Mouse (Mus musculus) mature B cell (primary cell): ENCODE data around the gene Atg2a.

Experiments used
- in situ Hi-C: fragments of 300-500 bp; cut with MboI; formaldehyde crosslinking; loops from 2 replicates; pipeline ENCODE4 v1.14.3; 2019

Gene Atg2a

DNA sequence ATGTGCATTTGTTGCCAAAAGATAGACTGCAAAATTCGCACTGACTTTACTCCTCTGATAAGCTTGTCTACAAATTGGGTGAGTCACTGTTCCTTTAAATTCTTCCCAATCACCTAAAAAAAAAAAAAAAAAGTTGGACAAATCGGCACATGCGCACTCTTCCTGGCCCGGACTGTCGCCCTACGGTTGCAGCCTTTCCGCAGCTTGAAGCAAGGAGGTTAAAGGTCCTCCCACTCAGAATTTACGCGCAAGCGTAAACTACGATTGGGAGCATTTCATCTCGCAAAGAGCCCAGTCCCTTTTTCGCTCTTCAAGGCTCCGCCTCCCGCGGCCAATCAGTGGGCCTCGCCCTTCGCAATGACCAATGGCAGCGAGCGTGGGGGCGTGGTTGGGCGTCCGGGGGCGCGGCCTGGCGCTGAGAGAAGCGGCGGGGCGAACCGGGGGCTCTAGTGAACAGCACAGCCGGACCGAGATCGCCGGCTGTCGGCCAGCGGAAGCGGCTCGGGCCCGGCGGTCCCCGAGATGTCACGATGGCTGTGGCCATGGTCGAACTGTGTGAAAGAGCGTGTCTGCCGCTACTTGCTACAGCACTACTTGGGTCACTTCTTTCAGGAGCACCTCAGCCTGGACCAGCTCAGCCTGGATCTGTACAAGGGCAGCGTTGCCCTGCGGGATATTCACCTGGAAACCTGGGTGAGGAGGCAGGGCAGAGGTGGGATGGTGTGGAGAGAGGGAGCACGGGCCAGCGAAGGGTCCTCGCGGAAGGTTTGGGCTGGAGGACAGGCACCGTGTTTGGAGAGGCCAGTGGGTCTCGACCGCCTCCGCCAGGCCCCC lies at the start of gene Atg2a:
Gene Atg2a (plus strand): TSS at position 395 of the 834 bp plus-strand sequence.
- in situ Hi-C loops: no loop called here

DNA sequence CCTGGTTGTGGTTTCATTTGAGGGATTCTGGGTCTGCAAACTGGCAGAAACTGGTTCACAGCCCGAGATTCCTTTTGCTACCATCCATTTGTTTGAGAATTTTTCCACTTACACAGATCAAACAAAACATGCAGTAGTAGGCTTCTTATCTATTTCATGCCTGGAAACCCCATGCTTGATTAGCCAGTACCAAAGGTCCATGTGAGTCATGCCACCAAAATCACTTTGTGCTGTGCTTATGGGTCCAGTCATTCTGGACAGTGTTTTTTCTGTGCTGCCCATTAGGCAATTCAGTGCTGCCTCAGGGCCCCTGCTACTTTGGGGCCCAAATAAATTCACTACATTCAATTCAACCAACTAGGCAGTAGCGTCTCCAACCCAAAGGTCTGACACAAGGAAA lies 37.2 kb upstream of the Atg2a start:
- in situ Hi-C loops: no loop called here

DNA sequence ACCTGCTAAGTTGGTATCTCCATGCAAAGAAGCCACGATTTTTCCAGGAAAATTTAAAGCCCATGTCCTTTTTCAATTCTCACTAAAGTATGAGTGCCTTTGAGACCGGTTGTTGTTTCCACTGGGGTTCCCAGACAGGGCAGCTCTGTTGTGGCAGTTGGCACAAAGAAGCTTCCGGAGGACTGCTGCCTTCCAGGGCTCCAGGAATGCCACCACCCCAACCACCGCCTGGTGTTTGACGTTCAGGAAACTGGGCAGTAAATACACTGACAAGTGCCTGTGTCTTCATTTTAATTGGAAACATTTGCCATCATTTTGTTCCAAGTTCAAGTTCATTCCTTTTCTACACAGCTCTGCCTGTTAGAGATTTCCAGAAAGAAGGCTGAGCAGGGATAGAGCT lies 34.8 kb upstream of the Atg2a start:
- in situ Hi-C loops: no loop called here

DNA sequence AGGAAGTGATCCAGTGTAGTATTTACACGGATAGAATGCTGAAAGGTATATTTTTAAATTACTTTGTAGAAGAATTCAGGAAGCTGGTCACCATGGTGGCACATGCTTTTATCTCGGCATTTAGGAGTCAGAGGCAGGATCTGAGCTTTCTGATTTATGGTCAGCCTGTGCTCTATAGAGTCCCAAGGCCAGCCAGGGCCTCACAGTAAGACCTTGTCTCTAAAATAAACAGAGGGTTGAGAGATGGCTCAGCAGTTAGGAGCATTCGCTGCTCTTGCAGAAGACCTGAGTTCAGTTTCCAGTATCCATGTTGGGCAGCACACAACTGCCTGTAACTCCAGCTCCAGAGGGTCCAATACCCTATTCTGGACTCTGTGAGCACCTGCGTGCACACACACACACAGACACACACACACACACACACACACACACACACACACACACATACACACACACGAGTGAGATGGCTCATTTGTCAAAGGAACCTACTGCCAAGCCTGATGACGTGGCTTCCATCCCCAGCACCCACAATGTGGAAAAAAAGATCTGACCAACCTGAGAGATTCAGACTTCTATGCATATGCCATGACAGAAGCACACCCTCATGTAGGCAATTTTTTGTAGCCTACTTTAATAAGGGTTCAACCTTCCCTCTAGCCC lies 25.3 kb upstream of the Atg2a start:
- in situ Hi-C loops: no loop called here

DNA sequence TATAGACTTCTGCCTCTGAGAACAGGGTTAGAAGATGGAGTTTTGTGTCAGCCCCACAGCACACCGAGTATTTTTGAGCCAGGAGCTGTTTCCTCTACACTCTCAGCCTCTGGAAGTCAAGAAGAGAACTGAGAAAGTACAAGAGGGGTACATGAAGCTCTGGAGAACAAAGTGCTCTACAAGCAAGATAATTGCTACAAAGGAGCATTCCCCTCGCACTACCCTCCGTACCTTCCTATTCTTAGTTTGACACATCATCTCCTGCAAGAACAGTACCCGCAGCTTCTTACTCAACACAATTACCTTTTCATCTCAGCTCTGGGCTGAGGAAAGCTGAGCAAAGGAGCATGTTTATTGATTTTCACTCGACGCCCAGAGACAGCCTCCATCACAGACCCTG lies 22.9 kb upstream of the Atg2a start:
- in situ Hi-C loops: no loop called here

DNA sequence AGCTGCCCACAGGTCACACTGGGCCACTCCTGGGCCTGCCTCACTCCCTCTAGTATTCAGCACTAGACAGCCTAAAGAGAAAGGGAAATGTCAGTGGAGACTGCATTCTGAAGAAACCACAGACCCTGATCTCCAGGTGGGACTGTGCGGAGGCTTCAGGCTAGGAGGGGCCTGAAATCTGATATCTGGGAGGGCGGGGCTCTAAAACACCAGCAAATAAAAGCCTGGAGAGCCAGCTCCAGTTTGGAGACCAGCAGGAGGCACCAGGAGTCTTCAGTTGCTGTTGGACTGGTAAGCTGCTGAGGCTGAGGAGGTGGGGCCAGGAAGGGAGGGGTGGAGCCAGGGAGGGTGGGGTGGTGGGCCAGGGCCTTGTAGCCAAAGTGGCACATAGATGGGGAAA lies 15.3 kb upstream of the Atg2a start, which contains the start of gene Gpha2:
Gene Gpha2 (plus strand): TSS at position 246 of the 400 bp plus-strand sequence.
- in situ Hi-C loops: no loop called here

DNA sequence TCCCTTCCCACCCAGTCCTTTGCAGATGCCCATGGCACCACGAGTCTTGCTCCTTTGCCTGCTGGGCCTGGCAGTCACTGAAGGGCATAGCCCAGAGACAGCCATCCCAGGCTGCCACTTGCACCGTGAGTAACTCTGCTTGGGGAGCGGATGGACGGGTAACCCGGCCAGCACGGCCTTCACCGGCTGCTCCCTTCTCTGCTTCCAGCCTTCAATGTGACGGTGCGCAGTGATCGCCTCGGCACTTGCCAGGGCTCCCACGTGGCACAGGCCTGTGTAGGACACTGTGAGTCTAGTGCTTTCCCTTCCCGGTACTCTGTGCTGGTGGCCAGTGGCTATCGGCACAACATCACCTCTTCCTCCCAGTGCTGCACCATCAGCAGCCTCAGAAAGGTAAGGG lies 14.7 kb upstream of the Atg2a start:
- in situ Hi-C loops: no loop called here

DNA sequence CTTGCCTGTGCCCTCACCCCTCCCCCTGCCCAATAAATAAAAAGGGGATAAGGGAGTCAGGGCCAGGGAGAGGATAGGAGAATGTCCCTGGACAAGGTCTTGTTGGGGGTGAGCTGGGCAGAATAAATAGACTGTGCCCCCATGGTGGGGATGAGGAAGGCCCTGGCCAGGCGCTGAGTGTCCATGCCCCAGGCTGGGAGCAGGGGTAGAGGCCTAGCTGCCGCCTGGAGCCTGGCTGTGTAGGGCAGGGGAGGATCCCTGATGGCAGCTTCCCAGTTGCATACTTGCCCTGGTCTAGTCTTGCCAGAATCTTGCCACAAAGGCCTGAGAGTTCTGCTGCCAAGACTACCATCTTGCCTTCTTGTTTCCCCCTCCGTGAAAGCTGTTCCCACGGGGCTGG lies 13.6 kb upstream of the Atg2a start:
- in situ Hi-C loops: no loop called here

DNA sequence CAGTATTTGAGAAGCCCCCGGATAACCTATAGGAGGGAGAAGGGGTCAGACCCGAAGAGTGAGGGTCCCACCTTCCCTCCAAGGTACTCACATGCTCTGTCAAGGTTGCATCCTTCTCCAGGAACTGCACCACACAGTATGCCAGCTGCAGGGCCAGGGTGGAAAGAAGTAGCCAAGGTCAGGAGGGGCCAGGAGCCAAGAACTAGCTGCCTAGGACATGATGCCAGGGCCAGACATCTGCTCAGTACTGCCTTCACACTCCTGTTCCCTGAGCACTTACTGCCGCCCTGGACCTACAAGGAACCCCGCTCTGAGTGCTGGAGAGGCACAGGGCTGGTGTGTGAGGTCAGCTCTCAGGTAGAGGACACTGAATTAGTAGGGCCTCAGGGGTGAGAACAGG lies 11.1 kb upstream of the Atg2a start:
- in situ Hi-C loops: no loop called here

DNA sequence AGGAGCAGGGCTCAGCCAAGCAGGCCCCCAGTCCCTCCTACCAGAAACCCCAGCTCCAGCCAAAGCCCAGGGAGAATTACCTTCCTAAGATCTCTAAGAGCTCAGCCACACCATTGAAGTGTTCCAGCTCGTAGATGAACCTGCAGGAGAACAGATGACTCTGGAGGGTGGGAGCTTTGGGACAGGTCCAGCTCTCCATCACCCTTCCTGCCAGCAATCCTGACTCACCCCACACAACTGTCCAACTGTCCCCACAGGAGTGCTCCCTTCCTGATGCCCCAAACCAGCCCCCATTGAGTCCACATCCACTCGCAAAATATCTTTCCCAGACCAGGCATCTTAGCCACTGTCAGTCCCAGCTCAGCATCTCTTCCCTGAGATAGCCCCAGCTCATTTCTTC lies 10.4 kb upstream of the Atg2a start:
- in situ Hi-C loops: no loop called here

DNA sequence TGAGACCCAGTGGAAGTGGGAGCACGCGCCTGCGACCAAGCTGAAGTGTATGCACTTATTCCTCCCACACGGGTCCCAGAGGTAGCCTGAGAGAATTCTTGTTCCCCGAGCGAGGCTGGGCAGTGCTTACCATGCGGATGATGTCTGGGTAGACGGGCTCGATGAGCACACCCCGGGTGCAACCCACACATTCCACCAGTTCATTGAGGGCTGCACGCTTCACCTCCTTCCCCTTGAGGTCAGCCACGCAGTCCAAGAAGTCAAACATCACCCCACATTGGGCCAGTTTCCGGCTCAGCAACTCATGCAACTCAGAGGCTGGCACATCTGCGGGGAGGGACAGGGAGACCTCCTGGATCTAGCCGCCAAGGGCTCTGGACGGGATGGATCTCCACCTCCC lies 7.8 kb upstream of the Atg2a start:
- in situ Hi-C loops: no loop called here

DNA sequence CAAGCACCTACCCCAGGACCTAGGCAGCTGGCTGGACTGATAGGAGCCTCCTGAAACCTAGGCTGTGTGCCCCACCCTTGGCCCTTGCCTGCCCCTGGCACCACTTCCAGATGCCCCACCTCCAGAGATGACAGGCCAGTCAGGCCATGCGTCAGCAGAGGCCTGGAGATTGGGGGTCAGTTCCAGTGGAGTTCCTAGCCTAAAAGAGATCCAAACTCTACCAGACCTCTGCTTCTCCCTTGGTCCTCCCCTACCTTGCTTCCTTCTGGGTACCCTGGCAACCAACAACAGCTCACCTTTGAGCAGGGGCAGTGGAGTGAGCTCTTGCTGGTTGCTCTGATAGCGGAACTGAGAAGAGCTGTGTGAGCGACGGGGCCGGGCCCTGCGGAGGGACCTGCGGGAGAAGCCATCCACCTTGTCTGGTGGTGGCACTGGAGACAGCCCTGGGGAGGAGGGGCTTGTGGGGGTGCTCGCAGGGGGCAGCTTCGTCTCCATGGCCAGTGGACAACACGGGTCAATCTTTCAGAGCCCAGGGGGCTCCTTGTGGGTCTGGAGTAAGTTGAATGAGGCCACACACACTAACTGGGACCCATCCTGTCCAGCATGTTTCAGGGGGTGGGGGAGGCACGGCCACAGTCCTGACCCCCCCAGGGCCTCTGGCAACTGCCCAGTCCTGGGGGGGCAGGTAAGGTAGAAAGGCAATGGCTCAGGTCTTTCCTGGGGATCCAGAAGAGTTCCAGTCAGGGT lies 7.0 kb upstream of the Atg2a start:
- in situ Hi-C loops: no loop called here

DNA sequence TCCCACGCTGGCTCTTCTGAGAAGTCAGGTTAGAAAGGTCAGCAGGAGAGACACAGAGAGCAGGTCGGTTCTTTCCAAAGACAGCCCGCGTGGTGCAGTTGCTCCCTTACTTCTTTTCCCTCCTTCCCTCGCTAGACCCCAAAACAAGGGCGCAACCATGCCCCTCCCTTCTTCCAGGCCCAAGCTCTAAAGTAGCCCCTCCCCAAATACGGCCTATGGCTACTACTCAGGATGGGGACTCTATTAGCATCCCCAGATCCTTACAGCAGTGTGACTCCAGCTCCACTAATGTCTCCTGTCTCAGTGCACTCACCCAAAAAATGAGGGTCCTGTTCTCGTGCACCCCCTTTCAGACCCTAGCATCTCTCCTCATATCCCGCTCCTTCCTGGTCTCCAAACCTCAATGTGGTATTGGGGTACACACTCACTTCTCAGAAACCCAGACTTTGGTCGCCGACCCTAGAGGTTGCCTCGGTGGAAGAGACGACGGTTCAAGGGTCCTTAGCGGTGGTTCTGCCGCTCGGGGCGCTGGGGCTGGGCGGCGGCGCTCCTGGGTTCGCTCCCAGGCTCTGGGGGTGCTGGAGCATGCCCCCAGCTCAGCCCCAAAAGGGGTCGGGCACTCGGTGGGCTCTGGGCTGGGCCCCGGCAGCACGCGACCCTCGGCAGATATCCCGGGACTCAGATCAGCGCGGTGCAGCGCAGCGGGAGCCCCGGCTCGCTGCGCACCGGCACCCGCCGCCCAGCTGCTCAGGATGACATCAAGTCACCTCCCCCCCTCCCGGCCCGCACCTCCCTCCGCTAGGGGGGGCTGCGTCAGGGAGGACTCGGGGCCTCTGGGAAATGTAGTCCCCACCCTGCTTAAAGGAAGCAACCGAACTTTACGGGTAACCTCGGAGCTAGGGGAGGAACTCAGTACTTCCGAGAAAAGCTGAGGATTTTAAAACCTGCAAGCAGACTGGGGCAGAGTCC lies 6.1 kb upstream of the Atg2a start, which contains the start of gene Ppp2r5b:
Gene Ppp2r5b (minus strand): TSS at position 789 of the 969 bp plus-strand sequence.
- in situ Hi-C loops: no loop called here

DNA sequence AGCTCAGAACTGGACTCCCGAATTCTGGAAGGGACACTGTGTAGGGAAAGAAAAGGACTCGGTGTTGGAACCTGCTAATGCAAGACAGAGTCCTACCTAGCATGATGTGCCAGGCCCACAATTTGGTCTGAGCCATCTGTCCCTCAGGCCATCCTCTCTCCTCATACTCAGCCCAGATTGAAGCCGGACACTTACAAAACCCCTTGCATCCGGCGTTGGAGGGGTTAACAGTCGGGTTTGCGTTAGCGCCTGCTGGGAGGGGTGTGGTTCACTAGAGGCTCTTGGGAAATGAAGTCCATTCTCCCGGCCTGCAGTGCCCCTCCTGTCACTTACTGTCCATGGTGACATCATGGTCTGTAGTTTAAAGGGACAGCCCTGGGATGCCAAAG lies 5.4 kb upstream of the Atg2a start:
- in situ Hi-C loops: no loop called here

DNA sequence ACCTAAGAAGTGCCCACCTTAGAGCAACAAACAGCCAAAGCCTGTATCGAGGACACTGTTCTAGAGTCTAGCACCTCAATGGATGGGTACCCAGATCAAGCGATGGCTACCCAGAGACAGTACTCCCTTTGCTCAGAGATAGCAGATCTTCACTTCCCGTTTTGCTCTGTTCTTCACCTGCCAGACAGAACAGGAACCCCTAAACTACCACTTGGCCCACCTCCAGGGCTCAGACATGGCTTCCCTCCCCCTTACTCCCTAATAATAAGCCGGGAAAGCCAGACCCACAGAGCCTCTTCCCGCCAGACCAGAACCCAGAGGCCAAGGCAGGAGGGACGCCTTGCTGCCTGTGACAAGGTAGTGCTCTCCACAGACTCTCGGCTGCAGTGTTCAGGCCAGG lies 4.6 kb upstream of the Atg2a start:
- in situ Hi-C loops: no loop called here

DNA sequence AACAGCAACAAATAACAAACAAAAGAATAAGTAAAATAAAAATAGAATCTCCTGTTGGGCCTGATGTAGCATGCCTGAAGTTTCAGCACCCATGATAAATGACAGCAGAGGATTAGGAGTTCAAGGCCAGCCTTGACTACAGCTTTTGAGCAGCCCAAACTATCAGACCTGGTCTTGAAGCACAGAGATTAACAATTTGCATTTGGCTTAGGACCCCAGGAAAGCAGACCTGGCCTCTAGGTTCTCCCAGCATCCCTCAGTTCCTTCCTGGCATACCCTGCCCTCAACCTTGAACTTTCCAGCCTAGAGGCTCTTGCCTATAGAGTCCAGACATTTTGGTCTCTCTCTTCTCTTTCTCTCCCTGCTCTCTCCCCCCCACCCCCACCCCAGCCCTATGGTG lies 2.7 kb upstream of the Atg2a start:
- in situ Hi-C loops: no loop called here

DNA sequence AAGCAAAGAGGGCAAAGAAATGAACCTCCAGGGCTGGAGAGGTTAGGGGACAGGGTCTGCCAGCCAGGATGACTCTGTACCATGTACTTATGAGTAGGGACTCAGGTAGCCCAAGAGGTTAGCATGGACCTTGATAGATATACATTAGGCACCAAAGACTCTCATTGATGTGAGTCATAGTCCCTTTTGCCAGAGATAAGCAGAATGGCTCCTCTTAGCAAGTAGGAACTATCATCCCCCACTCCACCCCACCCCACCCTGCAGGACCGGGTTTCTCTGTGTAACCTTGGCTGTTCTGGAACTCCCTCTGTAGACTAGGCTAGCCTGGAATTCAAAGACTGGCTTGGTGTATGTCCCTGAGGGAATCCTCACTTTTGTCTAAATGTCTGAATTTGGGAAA lies 1.3 kb upstream of the Atg2a start:
- in situ Hi-C loops: no loop called here

DNA sequence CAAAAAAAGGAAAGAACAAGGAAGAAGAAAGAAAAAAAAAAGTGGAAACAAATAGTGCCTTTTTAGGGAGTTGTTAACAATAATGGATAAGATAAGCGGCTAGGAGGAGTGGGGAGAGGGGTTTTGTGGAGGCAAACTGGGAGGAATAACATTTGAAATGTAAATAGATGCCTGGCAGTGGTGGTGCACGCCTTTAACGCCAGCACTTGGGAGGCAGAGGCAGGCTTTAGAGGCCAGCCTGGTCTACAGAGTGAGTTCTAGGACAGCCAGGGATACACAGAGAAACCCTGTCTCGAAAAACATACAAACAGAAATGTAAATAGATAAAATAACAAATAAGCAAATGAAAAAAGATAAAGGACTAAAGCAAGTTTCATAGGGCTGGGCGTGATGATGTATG lies 743 bp upstream of the Atg2a start:
- in situ Hi-C loops: no loop called here

DNA sequence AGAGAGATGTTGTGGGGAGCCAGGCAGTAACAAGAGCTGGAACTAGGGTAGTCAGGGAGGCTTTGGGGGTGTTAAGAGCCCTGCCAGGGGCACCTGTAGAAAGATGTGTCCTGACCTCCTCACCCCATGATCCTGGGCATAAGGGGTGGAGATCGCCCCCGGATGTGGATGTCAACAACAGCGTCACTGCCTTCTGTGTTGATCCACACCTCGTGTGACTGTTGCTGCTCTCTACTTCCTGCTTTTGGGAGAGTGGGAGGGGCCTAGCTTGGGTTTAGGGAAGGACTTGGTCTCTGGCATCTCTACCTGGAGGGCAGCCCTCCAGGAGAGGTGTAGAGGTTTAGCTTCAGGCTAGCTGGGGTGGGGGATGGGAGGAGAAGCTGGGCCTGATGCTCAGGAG lies 813 bp downstream of the Atg2a start:
- in situ Hi-C loops: no loop called here

DNA sequence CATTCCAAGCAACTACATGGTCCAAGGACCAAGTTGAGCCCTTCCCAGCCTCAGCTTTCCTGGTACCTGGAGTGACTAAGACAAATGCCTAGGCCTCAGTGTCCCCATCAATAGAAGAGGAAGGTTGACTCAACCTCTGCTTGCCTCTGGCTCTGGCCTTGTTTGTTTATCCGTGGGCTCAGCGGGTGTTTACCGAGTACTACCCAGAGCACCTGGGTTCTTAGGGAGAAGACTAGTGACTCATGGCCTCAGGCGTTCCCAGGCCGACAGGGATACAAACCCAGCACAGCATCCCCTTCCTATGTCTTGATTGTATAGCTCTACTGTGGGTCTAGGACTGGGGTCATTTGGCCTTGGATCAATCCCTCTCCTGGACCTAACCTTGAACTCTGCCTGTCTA lies 1.8 kb downstream of the Atg2a start:
- in situ Hi-C loops: no loop called here

DNA sequence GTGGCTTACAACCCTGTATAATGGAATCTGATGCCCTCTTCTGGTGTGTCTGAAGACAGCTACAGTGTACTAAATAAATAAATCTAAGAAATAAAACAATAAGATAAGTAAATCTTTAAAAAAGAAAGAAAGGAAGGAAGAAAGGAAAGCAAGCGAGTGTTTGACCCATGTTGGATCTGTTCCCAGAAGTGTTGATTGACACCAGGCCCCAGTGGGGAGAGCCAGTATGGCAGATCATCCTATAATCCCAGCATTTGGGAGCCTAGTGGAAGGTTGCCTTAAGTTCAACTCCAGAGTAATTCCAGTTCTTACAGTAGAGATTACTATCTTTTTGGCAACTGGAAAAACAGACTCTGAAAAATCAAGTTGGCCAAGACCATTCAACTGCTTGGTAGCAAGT lies 4.3 kb downstream of the Atg2a start:
- in situ Hi-C loops: no loop called here
